ENCODE assay signal across 17 mouse cellular contexts in the genomic region with DNA sequence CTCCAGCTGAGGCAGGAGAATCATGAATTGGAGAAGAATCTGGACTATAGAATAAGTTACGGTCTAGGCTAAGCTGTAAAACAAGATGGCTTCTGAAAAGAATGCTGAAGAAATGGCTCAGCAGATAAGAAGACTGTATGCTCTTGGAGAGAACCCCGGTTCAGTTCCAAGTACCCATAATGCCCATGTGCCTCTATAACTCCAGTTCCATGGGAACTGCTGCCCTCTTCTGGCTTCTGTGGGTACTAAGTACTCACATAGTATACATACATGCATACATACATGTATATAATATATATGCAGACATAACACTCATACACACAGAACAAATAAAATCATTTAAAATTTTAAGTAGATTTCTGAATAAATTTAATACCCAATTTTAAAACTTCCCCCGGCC. TPM values are rescaled to one million over a fixed set of nuclear protein-coding genes. Genes with fewer than 3 reads are reported as not detected.
A peak's percentile ranks its signal among the peaks of the same experiment; 100 is the strongest.
DNase-seq lines count a peak whose midpoint lies in the region; ATAC-seq and TF ChIP-seq lines count a peak whose summit lies in the region.
"Had no signal": no experiment of that assay in that cellular context is flagged by ENCODE, and none has a peak within 500 bp of the region (broad histone marks: within the 10 kb centered on the region; RNA-seq: fewer than 3 reads in every experiment).

No protein-coding gene starts in this region.

- peak; percentile 26; the same call in 1 of the 2 replicates for TF ChIP-seq CTCF in liver, postnatal 0 days (IDR thresholded peaks at IDR 0.05; ENCODE audit: low read depth)
- TF ChIP-seq CTCF in stomach, postnatal 0 days (IDR thresholded peaks at IDR 0.05; ENCODE audit: low read depth), result peak; percentile 38

- H3K27me3 ChIP-seq in liver, postnatal 0 days (ENCODE audit: insufficient read depth, low read length), result no peaks in the 10 kb centered on the region
- no peaks in the 10 kb centered on the region for H3K27me3 ChIP-seq in liver, embryonic 12.5 days (replicated peaks)
- no peaks in the 10 kb centered on the region for H3K27me3 ChIP-seq in stomach, postnatal 0 days (ENCODE audit: control insufficient read depth, insufficient read depth, low read length)
- H3K27me3 ChIP-seq: embryonic facial prominence, embryonic 13.5 days; heart, embryonic 15.5 days; neural tube, embryonic 12.5 days had no signal

- no peak overlapping the region for H3K9ac ChIP-seq in liver, postnatal 0 days (replicated peaks)
- H3K9ac ChIP-seq in liver, embryonic 12.5 days, result no peak overlapping the region
- H3K9ac ChIP-seq in stomach, postnatal 0 days (ENCODE audit: low read length), result no peak overlapping the region
- H3K9ac ChIP-seq: embryonic facial prominence, embryonic 13.5 days; heart, embryonic 15.5 days; neural tube, embryonic 12.5 days had no signal

- no peak for TF ChIP-seq EP300 in liver, postnatal 0 days (IDR thresholded peaks at IDR 0.05; ENCODE audit: low read depth)
- no peak for TF ChIP-seq EP300 in stomach, postnatal 0 days (optimal IDR thresholded peaks at IDR 0.05)

- no peak for DNase-seq in liver, postnatal 0 days
- DNase-seq in CD4-positive, CD25-positive, alpha-beta regulatory T cell, adult 2 months (ENCODE audit: low read depth, low spot score), result peak; percentile 59
- DNase-seq in R1 (ENCODE audit: low read depth, low spot score), result peak; percentile 81
- DNase-seq in stomach, postnatal 0 days (ENCODE audit: low spot score), result no peak
- DNase-seq in neural tube, embryonic 10.5 days (ENCODE audit: extremely low spot score, low spot score), result no peak
- no peak for DNase-seq in cerebellum, postnatal 36 days
- DNase-seq: adrenal gland, adult 2 months; cerebellum, postnatal 10 days; kidney, postnatal 10 days; lung, adult 2 months had no signal

- H3K4me2 ChIP-seq in liver, postnatal 0 days (ENCODE audit: low read depth, low read length), result no peak overlapping the region
- H3K4me2 ChIP-seq in liver, embryonic 12.5 days, result no peak overlapping the region
- no peak overlapping the region for H3K4me2 ChIP-seq in stomach, postnatal 0 days (replicated peaks; ENCODE audit: low read depth)
- H3K4me2 ChIP-seq: embryonic facial prominence, embryonic 13.5 days; heart, embryonic 15.5 days; neural tube, embryonic 12.5 days had no signal

- ATAC-seq in liver, postnatal 0 days, result no peak
- no peak for ATAC-seq in liver, embryonic 12.5 days
- no peak for ATAC-seq in stomach, postnatal 0 days (ENCODE audit: low FRiP score, low TSS enrichment)
- ATAC-seq in frontal cortex, adult (ENCODE audit: low TSS enrichment), result no peak
- ATAC-seq: hindbrain, embryonic 16.5 days had no signal

- H3K4me3 ChIP-seq in liver, postnatal 0 days (ENCODE audit: low read depth, low read length), result no peak overlapping the region
- no peak overlapping the region for H3K4me3 ChIP-seq in liver, embryonic 12.5 days
- no peak overlapping the region for H3K4me3 ChIP-seq in stomach, postnatal 0 days (ENCODE audit: low read depth, low read length)
- H3K4me3 ChIP-seq: embryonic facial prominence, embryonic 13.5 days; heart, embryonic 15.5 days; midbrain, embryonic 10.5 days; neural tube, embryonic 12.5 days had no signal

- H3K4me1 ChIP-seq in liver, postnatal 0 days (ENCODE audit: insufficient read depth), result no peaks in the 10 kb centered on the region
- H3K4me1 ChIP-seq in liver, embryonic 12.5 days, result no peaks in the 10 kb centered on the region
- H3K4me1 ChIP-seq in stomach, postnatal 0 days (replicated peaks; ENCODE audit: control insufficient read depth, insufficient read depth), result no peaks in the 10 kb centered on the region
- H3K4me1 ChIP-seq: embryonic facial prominence, embryonic 13.5 days; heart, embryonic 15.5 days; midbrain, embryonic 10.5 days; neural tube, embryonic 12.5 days had no signal

- no peaks in the 10 kb centered on the region for H3K9me3 ChIP-seq in liver, postnatal 0 days (ENCODE audit: low read length)
- 0 out of 2 replicates have a peak, but pooled peaks cover 4% of the 10 kb centered on the region for H3K9me3 ChIP-seq in liver, embryonic 12.5 days (replicated peaks)
- no peaks in the 10 kb centered on the region for H3K9me3 ChIP-seq in stomach, postnatal 0 days (ENCODE audit: control insufficient read depth, low read length)
- H3K9me3 ChIP-seq: embryonic facial prominence, embryonic 13.5 days; heart, embryonic 15.5 days; midbrain, embryonic 10.5 days; neural tube, embryonic 12.5 days had no signal

- H3K36me3 ChIP-seq in liver, postnatal 0 days (replicated peaks; ENCODE audit: insufficient read depth, low read length), result no peaks in the 10 kb centered on the region
- no peaks in the 10 kb centered on the region for H3K36me3 ChIP-seq in liver, embryonic 12.5 days
- H3K36me3 ChIP-seq in stomach, postnatal 0 days (ENCODE audit: control insufficient read depth, insufficient read depth, low read length), result no peaks in the 10 kb centered on the region
- H3K36me3 ChIP-seq: embryonic facial prominence, embryonic 13.5 days; heart, embryonic 15.5 days; midbrain, embryonic 10.5 days; neural tube, embryonic 12.5 days had no signal

- no peak overlapping the region for H3K27ac ChIP-seq in liver, postnatal 0 days (ENCODE audit: low read depth)
- no peak overlapping the region for H3K27ac ChIP-seq in liver, embryonic 12.5 days
- H3K27ac ChIP-seq in stomach, postnatal 0 days (replicated peaks), result no peak overlapping the region
- H3K27ac ChIP-seq: embryonic facial prominence, embryonic 13.5 days; heart, embryonic 15.5 days; midbrain, embryonic 10.5 days; neural tube, embryonic 12.5 days had no signal

- WGBS in liver, postnatal 0 days (ENCODE audit: insufficient replicate concordance), result 83% methylated on average over 3 of the region's 3 CpGs
- 73% methylated on average over 3 of the region's 3 CpGs for WGBS in liver, embryonic 12.5 days (ENCODE audit: insufficient replicate concordance)
- WGBS in stomach, postnatal 0 days, result 90% methylated on average over 3 of the region's 3 CpGs

RNA-seq across cellular contexts. Expression of gene St8sia6, which starts 12.3 kb away (rescaled TPM):
- 0.02 and 0.05 TPM in 2 replicates for polyA plus RNA-seq in liver, postnatal 0 days (2015; fragmentation: Nextera tagmentation; extraction: Ambion mirVana)
- 0.02 and 0.10 TPM in 2 replicates for polyA plus RNA-seq in liver, embryonic 12.5 days (2016; fragmentation: Nextera tagmentation; extraction: Ambion mirVana)
- polyA plus RNA-seq in stomach, postnatal 0 days (2015; fragmentation: Nextera tagmentation; extraction: Ambion mirVana), result 1.1 TPM in 2 replicates

Comparison
In these comparisons a context has a peak if more than half of its experiments do, and no peak if none do; other contexts are left out.
1. DNase-seq: peak in CD4-positive, CD25-positive, alpha-beta regulatory T cell, adult 2 months (single experiment) and R1 (single experiment); none in liver, postnatal 0 days (single experiment), stomach, postnatal 0 days (single experiment), neural tube, embryonic 10.5 days (single experiment) and cerebellum, postnatal 36 days (0 of 2).